Mouse (Mus musculus) intestine, embryonic 14.5 days (tissue): ENCODE data around the gene Zfp106. TPM values are rescaled to one million over a fixed set of nuclear protein-coding genes. Genes with fewer than 3 reads are reported as not detected.
"Not testable (repeated sequence)": the region's sequence is repeated elsewhere in the genome, so short reads cannot be mapped to it uniquely, and the experiment has no call there.

Experiments used
- ATAC-seq: fragments of 200-750 bp; cut with Nextera tagmentation; replicated peaks from 2 replicates; pipeline ENCODE4 v1.8.0; 2017; ENCODE audit warnings: low read depth, moderate number of reproducible peaks, moderate TSS enrichment, moderate library complexity; ENCODE audit not compliant: low FRiP score, low TSS enrichment
- DNase-seq: peaks from one replicate; pipeline ENCODE4 v3.0.0-alpha.2; 2018; ENCODE audit warnings: low spot score
- H3K27ac ChIP-seq: fragments of 300-500 bp; sonication (generic); 2 replicates; pipeline ENCODE4 v1.5.1; 2014; ENCODE audit warnings: low read depth, mild to moderate bottlenecking, control low read depth
- H3K27me3 ChIP-seq: fragments of 300-500 bp; sonication (generic); replicated peaks from 2 replicates; pipeline ENCODE4 v1.6.1; 2014; ENCODE audit warnings: low read length, control low read depth; ENCODE audit not compliant: control insufficient read depth, insufficient read depth
- H3K36me3 ChIP-seq: fragments of 300-500 bp; sonication (generic); 2 replicates; pipeline ENCODE4 v1.6.1; 2014; ENCODE audit warnings: low read length, control low read depth; ENCODE audit not compliant: control insufficient read depth, insufficient read depth
- H3K4me1 ChIP-seq: fragments of 300-500 bp; sonication (generic); replicated peaks from 2 replicates; pipeline ENCODE4 v1.6.1; 2014; ENCODE audit warnings: low read length, control low read depth, mixed read lengths; ENCODE audit not compliant: control insufficient read depth, insufficient read depth
- H3K4me2 ChIP-seq: fragments of 300-500 bp; sonication (generic); 2 replicates; pipeline ENCODE4 v1.6.1; 2014; ENCODE audit warnings: low read length
- H3K4me3 ChIP-seq: fragments of 300-500 bp; sonication (generic); 2 replicates; pipeline ENCODE4 v1.5.1; 2014; ENCODE audit warnings: low read depth, low read length, control low read depth, mixed read lengths
- H3K9ac ChIP-seq: fragments of 300-500 bp; sonication (generic); 2 replicates; pipeline ENCODE4 v1.6.1; 2014; ENCODE audit warnings: mild to moderate bottlenecking, low read length
- H3K9me3 ChIP-seq: fragments of 300-500 bp; sonication (generic); 2 replicates; pipeline ENCODE4 v1.6.1; 2016; ENCODE audit warnings: low read length, control low read depth; ENCODE audit not compliant: control insufficient read depth
- WGBS: fragments of 180-500 bp; shearing (Covaris S2); extraction: QIAGEN DNeasy Blood & Tissue Kit; methylation state at CpG from one replicate; pipeline ENCODE4 v1.1.7; 2014; 5-methylcytosine and 5-hydroxymethylcytosine counted together
- polyA plus RNA-seq: library from polyadenylated mRNA; unstranded; fragments of >200 nt; fragmentation: Nextera tagmentation; extraction: Ambion mirVana; gene quantifications from 2 replicates; pipeline ENCODE4 v1.2.1, GENCODE M21; 2014

Zfp106 gene
- polyA plus RNA-seq, 1 experiment from 2014 or later: 66.1 TPM

DNA sequence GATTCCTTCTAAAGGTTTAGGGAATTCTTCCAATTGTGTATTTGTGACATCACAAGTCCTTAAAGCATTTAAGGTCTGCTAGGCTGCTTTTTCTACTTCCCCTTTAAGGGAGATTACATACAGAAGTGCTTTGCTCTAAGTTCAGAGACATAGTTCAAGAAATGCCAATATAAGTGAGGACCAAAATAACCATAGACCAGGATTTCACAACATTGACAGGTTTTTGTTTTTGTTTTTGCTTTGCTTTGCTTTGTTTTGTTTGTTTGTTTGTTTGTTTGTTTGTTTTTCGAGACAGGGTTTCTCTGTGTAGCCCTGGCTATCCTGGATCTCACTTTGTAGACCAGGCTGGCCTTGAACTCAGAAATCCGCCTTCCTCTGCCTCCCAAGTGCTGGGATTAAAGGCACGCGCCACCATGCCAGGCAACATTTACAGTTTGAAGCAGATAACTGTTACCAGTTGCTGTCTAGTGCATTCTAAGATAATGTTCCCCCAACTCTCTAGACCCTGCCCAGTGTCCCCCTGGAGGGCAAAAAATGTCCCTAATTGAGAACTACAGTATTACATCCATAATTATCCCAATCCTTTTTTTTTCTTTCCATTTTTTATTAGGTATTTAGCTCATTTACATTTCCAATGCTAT lies 1.0 kb upstream of the Zfp106 start:
- not testable (repeated sequence) for H3K27me3 ChIP-seq, H3K9me3 ChIP-seq, H3K27ac ChIP-seq, H3K4me3 ChIP-seq, DNase-seq, H3K9ac ChIP-seq, H3K36me3 ChIP-seq, ATAC-seq, H3K4me2 ChIP-seq
- WGBS: 87% methylated on average over 4 of the region's 4 CpGs
- H3K4me1 ChIP-seq: peaks cover 11% of the 10 kb centered on the region

DNA sequence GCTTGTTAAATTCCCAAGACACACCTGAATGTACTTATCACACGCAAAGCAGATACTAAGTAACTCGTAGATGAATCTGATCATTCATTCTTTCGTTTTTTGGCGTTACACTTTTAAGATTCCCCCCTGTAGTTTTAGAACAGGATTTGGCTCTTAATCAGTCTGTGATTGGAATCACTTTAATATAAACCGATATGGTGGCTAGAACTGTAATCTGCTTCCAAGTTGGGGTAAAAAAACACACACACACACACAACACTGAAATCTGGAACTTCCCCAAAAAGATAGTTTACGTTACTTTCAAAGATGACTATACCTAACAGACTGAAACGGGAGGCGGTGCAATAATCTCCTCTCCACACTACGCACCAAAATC lies 796 bp downstream of the Zfp106 start:
- H3K9ac ChIP-seq: peak overlapping the region; percentile 91
- DNase-seq (no peak), ATAC-seq (no peak)
- 23% methylated on average over 9 of the region's 9 CpGs for WGBS
- H3K27ac ChIP-seq: peak overlapping the region; percentile 70; the same call in 1 of the 2 replicates
- no peaks in the 10 kb centered on the region; the same call in 1 of the 2 replicates for H3K4me1 ChIP-seq
- peak overlapping the region; percentile 88 for H3K4me3 ChIP-seq
- no peaks in the 10 kb centered on the region for H3K9me3 ChIP-seq
- H3K27me3 ChIP-seq: no peaks in the 10 kb centered on the region
- H3K36me3 ChIP-seq: no peaks in the 10 kb centered on the region
- H3K4me2 ChIP-seq: peak overlapping the region; percentile 62

DNA sequence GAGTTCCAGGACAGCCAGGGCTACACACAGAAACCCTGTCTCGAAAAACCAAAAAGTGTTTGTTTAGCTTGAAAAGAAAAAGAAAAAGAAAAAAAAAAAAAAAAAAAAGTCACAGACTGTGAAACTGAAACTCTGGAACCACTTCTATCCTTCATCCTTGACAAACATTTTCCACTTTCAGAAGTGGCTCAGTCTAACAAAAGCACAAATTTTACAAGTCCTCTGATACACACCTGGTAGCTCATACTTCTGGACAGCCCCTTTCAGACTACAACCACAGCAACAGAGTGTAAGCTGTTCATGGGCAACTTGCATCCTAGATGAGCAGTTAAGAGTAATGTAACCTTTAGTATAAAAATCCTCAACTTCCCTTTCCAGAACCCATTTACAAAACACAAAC lies 2.1 kb downstream of the Zfp106 start:
- H3K36me3 ChIP-seq: no peaks in the 10 kb centered on the region

GRCm38 (mm10) chr2:120558813-120559212 lies 4.8 kb downstream of the Zfp106 start:
- H3K36me3 ChIP-seq: peaks cover 4% of the 10 kb centered on the region; the same call in 1 of the 2 replicates
- no peak overlapping the region for H3K9ac ChIP-seq
- H3K4me2 ChIP-seq: no peak overlapping the region
- ATAC-seq (no peak), DNase-seq (no peak)
- 82% methylated on average over 3 of the region's 3 CpGs for WGBS
- H3K4me1 ChIP-seq: no peaks in the 10 kb centered on the region
- H3K9me3 ChIP-seq: no peaks in the 10 kb centered on the region
- H3K27me3 ChIP-seq: no peaks in the 10 kb centered on the region
- H3K27ac ChIP-seq: no peak overlapping the region
- H3K4me3 ChIP-seq: no peak overlapping the region

More for the DNA sequence above, 2.1 kb downstream of the Zfp106 start:
- no peak for DNase-seq
- no peak overlapping the region for H3K4me3 ChIP-seq
- H3K27me3 ChIP-seq: no peaks in the 10 kb centered on the region
- no peaks in the 10 kb centered on the region for H3K9me3 ChIP-seq
- WGBS: 100% methylated on average over 1 of the region's 1 CpGs
- H3K27ac ChIP-seq: no peak overlapping the region
- H3K9ac ChIP-seq: no peak overlapping the region
- H3K4me1 ChIP-seq: no peaks in the 10 kb centered on the region
- no peak overlapping the region for H3K4me2 ChIP-seq
- ATAC-seq: no peak

- 72% methylated on average over 3 of the region's 3 CpGs for WGBS
- Histone ChIP-seq H3K4me1 (no peaks in the 10 kb centered on the region), H3K4me3 (no peak overlapping the region), H3K4me2 (no peak overlapping the region), H3K27ac (no peak overlapping the region), H3K9me3 (no peaks in the 10 kb centered on the region), H3K9ac (no peak overlapping the region), H3K36me3 (peaks cover 20% of the 10 kb centered on the region), H3K27me3 (no peaks in the 10 kb centered on the region)
- no peak for ATAC-seq
- no peak for DNase-seq
Observed at GRCm38 (mm10) chr2:120556868-120557267, 6.8 kb downstream of the Zfp106 start.

GRCm38 (mm10) chr2:120544732-120545131 lies 18.9 kb downstream of the Zfp106 start:
- H3K4me2 ChIP-seq: no peak overlapping the region
- H3K36me3 ChIP-seq: peaks cover 34% of the 10 kb centered on the region
- no peaks in the 10 kb centered on the region for H3K27me3 ChIP-seq
- H3K9ac ChIP-seq: no peak overlapping the region
- WGBS: 93% methylated on average over 2 of the region's 2 CpGs
- peaks cover 9% of the 10 kb centered on the region; the same call in 1 of the 2 replicates for H3K4me1 ChIP-seq
- ATAC-seq: no peak
- no peaks in the 10 kb centered on the region for H3K9me3 ChIP-seq
- H3K4me3 ChIP-seq: no peak overlapping the region
- no peak overlapping the region for H3K27ac ChIP-seq
- DNase-seq: no peak

DNA sequence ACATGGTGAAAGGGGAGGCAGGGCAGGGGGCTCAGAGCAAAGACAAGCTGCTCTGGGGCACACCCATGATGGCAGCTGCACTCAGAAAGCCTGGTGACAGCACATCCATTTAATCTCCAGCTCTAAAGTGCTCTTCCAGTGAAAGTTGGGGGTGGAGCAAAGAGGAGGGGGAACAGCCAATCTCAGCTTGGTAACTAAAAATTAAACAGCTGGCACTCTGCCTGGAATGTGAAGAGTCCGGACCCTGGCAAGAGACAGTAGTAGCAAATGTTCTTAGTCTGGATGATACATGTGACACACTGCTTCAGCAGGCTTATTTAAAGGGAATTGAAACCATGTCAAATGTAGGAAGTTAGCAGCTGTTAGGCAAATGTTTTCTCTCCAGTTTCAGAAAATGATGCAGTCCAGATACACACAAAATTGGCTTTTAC lies 23.9 kb downstream of the Zfp106 start:
- peak overlapping the region; percentile 33 for H3K4me2 ChIP-seq
- peaks cover 20% of the 10 kb centered on the region for H3K36me3 ChIP-seq
- H3K9ac ChIP-seq: no peak overlapping the region

DNA sequence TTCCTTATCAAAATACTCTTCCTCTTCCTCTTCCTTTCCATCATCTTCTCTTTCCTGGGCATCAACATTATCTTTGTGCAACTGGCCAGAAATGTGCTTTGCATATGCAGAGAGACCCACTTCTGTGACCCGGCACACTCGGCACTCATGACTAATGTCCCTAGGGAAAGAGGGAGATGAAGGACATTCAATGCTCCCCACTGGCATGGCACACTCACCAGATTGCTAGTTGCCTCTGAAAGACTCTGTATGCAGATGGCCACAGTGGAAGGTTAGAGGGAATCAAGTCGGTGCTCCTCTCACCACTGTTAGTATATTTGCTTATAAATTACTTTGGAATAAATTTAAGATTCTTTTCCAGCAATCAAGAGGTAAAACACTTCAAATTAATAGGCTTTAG lies 24.3 kb downstream of the Zfp106 start:
- ATAC-seq (0 out of 2 replicates have a peak, but pooled peaks have one; percentile 40), DNase-seq (no peak)
- no peaks in the 10 kb centered on the region for H3K9me3 ChIP-seq
- WGBS: 64% methylated on average over 3 of the region's 3 CpGs
- H3K9ac ChIP-seq: no peak overlapping the region
- no peak overlapping the region for H3K4me3 ChIP-seq
- peak overlapping the region; percentile 33 for H3K4me2 ChIP-seq
- H3K36me3 ChIP-seq: peaks cover 23% of the 10 kb centered on the region
- H3K27ac ChIP-seq: peak overlapping the region; percentile 10
- H3K27me3 ChIP-seq: no peaks in the 10 kb centered on the region
- H3K4me1 ChIP-seq: peaks cover 9% of the 10 kb centered on the region; the same call in 1 of the 2 replicates

More for the DNA sequence above, 23.9 kb downstream of the Zfp106 start:
- WGBS: 20% methylated on average over 1 of the region's 1 CpGs
- Histone ChIP-seq H3K27ac (peak overlapping the region; percentile 64), H3K4me3 (no peak overlapping the region), H3K4me1 (peaks cover 9% of the 10 kb centered on the region; the same call in 1 of the 2 replicates), H3K9me3 (no peaks in the 10 kb centered on the region), H3K27me3 (no peaks in the 10 kb centered on the region)
- peak; percentile 65 for DNase-seq
- peak; percentile 85 for ATAC-seq

GRCm38 (mm10) chr2:120531223-120531622 lies 32.4 kb downstream of the Zfp106 start:
- Histone ChIP-seq H3K9ac (no peak overlapping the region), H3K4me1 (no peaks in the 10 kb centered on the region), H3K27me3 (no peaks in the 10 kb centered on the region), H3K4me3 (no peak overlapping the region), H3K9me3 (no peaks in the 10 kb centered on the region), H3K36me3 (peaks cover 83% of the 10 kb centered on the region), H3K4me2 (no peak overlapping the region), H3K27ac (no peak overlapping the region)
- no peak for DNase-seq
- ATAC-seq: no peak
- 92% methylated on average over 4 of the region's 4 CpGs for WGBS
